8 mouse cellular contexts compared by ENCODE assay signal in the genomic region with DNA sequence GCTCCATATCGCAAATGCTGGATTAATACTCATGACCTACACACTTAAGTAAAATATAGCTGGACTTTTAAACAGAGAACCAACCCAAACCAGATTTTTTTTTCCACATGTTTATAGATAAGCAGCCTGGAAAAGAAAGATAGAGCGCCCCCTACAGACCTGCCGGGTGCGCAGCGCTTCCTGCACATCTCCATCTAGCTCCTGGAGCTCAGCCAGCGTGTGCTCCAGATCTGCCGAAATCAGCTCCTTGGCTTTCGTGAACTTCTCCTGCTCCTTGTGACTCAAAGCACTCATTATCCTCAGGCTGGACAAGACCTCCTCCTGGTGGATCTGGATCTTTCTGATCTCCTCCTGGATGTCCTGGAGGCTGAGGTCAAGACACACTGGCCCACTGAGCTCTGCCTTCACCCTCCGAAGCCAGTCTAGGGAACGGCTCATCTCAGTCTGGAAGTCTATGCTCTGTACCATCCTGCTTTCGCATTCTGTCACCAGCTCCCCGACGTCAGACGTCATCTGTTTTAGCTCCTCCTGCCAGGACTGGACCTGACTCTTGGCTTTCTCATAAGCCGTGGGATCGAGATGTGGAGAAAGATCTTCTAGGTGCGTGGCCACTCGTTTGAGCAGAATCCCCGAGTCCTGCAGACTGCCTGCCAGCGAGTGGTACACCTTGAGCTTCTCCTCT.
DNase-seq lines count a peak whose midpoint lies in the region; ATAC-seq and TF ChIP-seq lines count a peak whose summit lies in the region.

No protein-coding gene starts in this region.

- WGBS in cerebellum, adult 2 months = 49% methylated on average over 20 of the region's 20 CpGs
- WGBS in liver, postnatal 0 days (ENCODE audit: insufficient replicate concordance) = 76% methylated on average over 20 of the region's 20 CpGs
- WGBS in hindbrain, embryonic 13.5 days = 81% methylated on average over 20 of the region's 20 CpGs
- 81% methylated on average over 20 of the region's 20 CpGs for WGBS in forebrain, embryonic 11.5 days

- peak overlapping the region; percentile 18; the same call in 1 of the 2 replicates for H3K27ac ChIP-seq in cerebellum, adult 2 months (ENCODE audit: insufficient read depth, low read length)
- no peak overlapping the region for H3K27ac ChIP-seq in liver, postnatal 0 days (ENCODE audit: low read depth)
- H3K27ac ChIP-seq in hindbrain, embryonic 13.5 days = no peak overlapping the region
- no peak overlapping the region for H3K27ac ChIP-seq in forebrain, embryonic 11.5 days (ENCODE audit: low read depth, low read length)

- H3K4me3 ChIP-seq in cerebellum, adult 2 months (replicated peaks; ENCODE audit: insufficient read depth, low read depth, low read length) = no peak overlapping the region
- no peak overlapping the region for H3K4me3 ChIP-seq in liver, postnatal 0 days (ENCODE audit: low read depth, low read length)
- no peak overlapping the region for H3K4me3 ChIP-seq in hindbrain, embryonic 13.5 days
- H3K4me3 ChIP-seq in forebrain, embryonic 11.5 days (ENCODE audit: low read depth, low read length) = no peak overlapping the region

- DNase-seq in kidney, postnatal 36 days = peak; percentile 9 to 40
- DNase-seq in kidney, adult 18-20 months = no peak
- DNase-seq in ES-CJ7 (ENCODE audit: low read depth, low spot score) = peak; percentile 17
- DNase-seq in cerebellum, adult 2 months = peak; percentile 53 to 62
- DNase-seq in liver, postnatal 0 days = peak; percentile 48
- no peak for DNase-seq in layer of hippocampus, adult 8-10 months (ENCODE audit: low spot score in 2 of 2)
- DNase-seq in forebrain, embryonic 11.5 days (ENCODE audit: low spot score) = no peak

- H3K9me3 ChIP-seq in liver, postnatal 0 days (ENCODE audit: low read length) = no peaks in the 10 kb centered on the region
- no peaks in the 10 kb centered on the region for H3K9me3 ChIP-seq in hindbrain, embryonic 13.5 days
- H3K9me3 ChIP-seq in forebrain, embryonic 11.5 days (ENCODE audit: control insufficient read depth, low read length) = no peaks in the 10 kb centered on the region

- H3K36me3 ChIP-seq in liver, postnatal 0 days (replicated peaks; ENCODE audit: insufficient read depth, low read length) = peaks cover 3% of the 10 kb centered on the region; the same call in 1 of the 2 replicates
- peaks cover 3% of the 10 kb centered on the region; the same call in 1 of the 2 replicates for H3K36me3 ChIP-seq in hindbrain, embryonic 13.5 days
- H3K36me3 ChIP-seq in forebrain, embryonic 11.5 days (ENCODE audit: control insufficient read depth, insufficient read depth, low read length) = no peaks in the 10 kb centered on the region

- H3K9ac ChIP-seq in liver, postnatal 0 days (replicated peaks) = no peak overlapping the region
- H3K9ac ChIP-seq in hindbrain, embryonic 13.5 days = no peak overlapping the region
- no peak overlapping the region for H3K9ac ChIP-seq in forebrain, embryonic 11.5 days (ENCODE audit: low read length)

- TF ChIP-seq POLR2A in cerebellum, adult 2 months (IDR thresholded peaks at IDR 0.05; ENCODE audit: borderline replicate concordance, insufficient read depth, low read length) = no peak

- peak; percentile 48; the same call in 1 of the 2 replicates for TF ChIP-seq CTCF in cerebellum, adult 2 months (IDR thresholded peaks at IDR 0.05; ENCODE audit: borderline replicate concordance, insufficient read depth, low read depth, low read length)
- TF ChIP-seq CTCF in liver, postnatal 0 days (IDR thresholded peaks at IDR 0.05; ENCODE audit: low read depth) = peak; percentile 51

- no peaks in the 10 kb centered on the region for H3K27me3 ChIP-seq in cerebellum, adult 2 months (ENCODE audit: control insufficient read depth, insufficient read depth, low read length)
- no peaks in the 10 kb centered on the region for H3K27me3 ChIP-seq in liver, postnatal 0 days (ENCODE audit: insufficient read depth, low read length)
- H3K27me3 ChIP-seq in hindbrain, embryonic 13.5 days = no peaks in the 10 kb centered on the region
- H3K27me3 ChIP-seq in forebrain, embryonic 11.5 days (ENCODE audit: control insufficient read depth, insufficient read depth, low read length) = no peaks in the 10 kb centered on the region

- no peak for TF ChIP-seq EP300 in liver, postnatal 0 days (IDR thresholded peaks at IDR 0.05; ENCODE audit: low read depth)

- H3K4me1 ChIP-seq in cerebellum, adult 2 months (ENCODE audit: control insufficient read depth, insufficient read depth, low read length) = peaks cover 9% of the 10 kb centered on the region
- H3K4me1 ChIP-seq in liver, postnatal 0 days (ENCODE audit: insufficient read depth) = no peaks in the 10 kb centered on the region
- H3K4me1 ChIP-seq in hindbrain, embryonic 13.5 days (replicated peaks) = no peaks in the 10 kb centered on the region
- H3K4me1 ChIP-seq in forebrain, embryonic 11.5 days (replicated peaks; ENCODE audit: control insufficient read depth, insufficient read depth, low read length) = no peaks in the 10 kb centered on the region

- H3K4me2 ChIP-seq in liver, postnatal 0 days (ENCODE audit: low read depth, low read length) = no peak overlapping the region
- no peak overlapping the region for H3K4me2 ChIP-seq in hindbrain, embryonic 13.5 days
- no peak overlapping the region for H3K4me2 ChIP-seq in forebrain, embryonic 11.5 days (ENCODE audit: low read depth, low read length, severe bottlenecking)

- ATAC-seq in liver, postnatal 0 days = no peak
- no peak for ATAC-seq in hindbrain, embryonic 13.5 days (ENCODE audit: low FRiP score)
- no peak for ATAC-seq in forebrain, embryonic 11.5 days (replicated peaks; ENCODE audit: low FRiP score)

Comparison
In these comparisons a context has a peak if more than half of its experiments do, and no peak if none do; other contexts are left out.
1. DNase-seq: peak in kidney, postnatal 36 days (2 of 2), ES-CJ7 (single experiment), cerebellum, adult 2 months (2 of 2) and liver, postnatal 0 days (single experiment); none in kidney, adult 18-20 months (single experiment), layer of hippocampus, adult 8-10 months (0 of 2) and forebrain, embryonic 11.5 days (single experiment).